Mouse (Mus musculus): ENCODE data around the gene Unc45a.

The Unc45a gene

DNA sequence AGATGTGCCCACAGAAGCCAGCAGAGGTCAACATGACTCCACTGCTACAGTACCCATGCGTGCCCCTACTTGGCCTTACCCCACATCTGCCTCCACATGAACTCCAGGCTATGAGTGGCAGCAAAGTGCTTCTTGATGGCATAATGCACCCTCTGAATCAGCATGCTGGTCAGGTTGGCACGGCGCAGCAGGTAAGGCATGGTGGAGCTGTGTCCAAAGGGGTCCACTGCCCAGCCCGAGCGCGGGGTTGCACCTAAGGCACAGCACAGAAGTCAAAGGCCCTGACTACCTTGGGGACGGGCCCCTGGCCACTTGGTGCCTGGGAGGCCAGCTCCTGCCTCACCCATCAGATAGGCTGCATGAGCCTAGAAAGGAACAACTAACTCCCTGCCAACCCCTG lies 26.4 kb upstream of the Unc45a start:
- DNase-seq (ENCODE audit: low spot score), result no peak

DNA sequence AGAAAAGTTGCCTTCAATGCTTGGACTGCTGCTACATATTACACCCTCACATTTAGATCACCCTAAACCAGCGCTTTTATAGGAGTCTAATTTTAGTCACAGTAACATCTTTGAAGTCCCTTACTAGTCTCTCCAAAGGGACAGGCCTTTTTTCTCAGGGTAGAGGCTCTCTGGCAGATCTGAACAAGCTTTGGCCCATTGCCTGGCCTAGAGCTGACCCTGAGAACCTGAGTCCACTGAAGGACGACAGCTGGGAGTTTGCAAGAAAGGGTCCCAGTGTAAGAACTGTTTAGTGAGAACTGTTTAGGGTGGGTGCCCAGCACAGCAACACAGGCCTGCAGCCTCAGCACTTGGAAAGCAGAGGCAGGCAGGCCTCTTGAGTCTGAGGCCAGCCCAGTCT lies 25.0 kb upstream of the Unc45a start:
- no peak for DNase-seq (ENCODE audit: low spot score)

DNA sequence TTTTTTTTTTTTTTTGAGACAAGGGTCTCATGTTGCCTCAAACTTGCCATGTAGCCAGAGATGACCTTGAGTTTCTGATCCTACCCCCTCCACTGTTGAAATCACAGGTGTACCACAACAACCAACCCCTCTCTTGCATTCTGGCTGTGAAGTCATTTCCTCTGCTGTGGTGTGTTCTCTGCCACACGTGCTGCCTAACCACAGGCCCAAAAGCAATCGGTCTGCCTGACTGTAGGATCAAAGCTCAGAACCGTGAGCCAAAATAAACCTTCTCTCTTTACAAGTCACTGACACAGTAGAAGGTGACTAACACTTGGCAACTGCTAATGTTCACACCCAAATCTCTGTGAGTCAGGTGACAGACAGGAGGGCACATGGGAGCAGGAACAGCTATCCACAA lies 19.6 kb upstream of the Unc45a start:
- DNase-seq (ENCODE audit: low spot score), result no peak

DNA sequence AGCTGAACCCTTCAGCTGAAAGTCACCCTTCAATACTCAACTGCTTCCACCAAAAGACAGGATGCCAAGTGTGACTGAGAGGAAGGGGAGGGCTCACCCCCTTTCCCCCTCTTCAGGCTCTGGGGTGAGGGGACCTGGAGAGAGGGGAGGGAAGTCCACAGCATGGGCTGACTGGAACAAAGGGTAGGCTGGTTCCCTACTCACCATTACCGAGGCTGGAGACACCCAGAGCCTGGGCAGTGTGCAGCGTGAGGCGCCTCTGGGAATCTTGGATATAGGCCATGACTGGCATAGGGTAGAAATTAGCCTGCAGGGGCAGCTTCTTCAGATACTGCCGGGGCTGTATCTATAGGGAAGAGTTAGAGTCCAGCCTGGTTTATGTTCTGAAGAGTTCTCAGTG lies 17.2 kb upstream of the Unc45a start:
- DNase-seq (ENCODE audit: low spot score), result no peak

DNA sequence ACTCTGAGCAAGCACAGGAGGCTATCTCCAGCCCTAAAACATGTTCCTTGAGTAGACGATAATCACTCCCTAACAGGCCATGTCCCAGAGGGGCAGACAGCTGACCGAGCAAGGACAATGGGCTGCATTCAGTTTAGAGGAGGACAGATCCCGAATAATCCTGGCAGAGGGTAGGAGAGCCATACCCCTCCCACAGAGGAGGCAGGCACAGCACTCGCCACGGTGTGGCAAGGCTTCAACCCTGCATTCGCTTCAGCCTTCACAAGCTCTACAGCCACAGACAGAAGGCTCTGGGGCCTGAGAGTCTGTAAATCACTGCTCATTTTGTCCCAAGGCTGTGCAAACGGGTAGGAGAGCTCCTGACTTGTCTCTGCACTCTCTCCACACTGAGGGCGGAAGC lies 16.4 kb upstream of the Unc45a start:
- no peak for DNase-seq (ENCODE audit: low spot score)

DNA sequence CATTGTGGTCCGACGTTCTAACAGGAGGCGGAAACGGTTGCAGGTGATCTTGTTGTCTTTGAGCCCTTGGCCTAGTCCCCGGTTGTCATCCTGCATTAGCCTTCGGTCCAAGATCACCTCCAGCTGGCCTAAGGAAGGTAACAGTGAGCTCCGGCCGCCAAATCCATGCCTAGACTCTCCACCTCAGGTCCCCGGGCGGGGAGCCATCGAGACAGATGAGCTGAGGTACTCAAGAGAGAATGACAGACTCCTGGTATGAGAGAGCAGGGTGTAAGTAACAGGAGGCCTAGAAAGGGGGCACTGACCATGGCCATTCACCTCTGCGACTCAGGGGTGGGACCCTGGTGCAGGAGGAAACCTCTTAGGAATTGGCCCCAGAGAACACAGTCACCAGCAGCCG lies 15.5 kb upstream of the Unc45a start:
- DNase-seq (ENCODE audit: low spot score), result no peak

DNA sequence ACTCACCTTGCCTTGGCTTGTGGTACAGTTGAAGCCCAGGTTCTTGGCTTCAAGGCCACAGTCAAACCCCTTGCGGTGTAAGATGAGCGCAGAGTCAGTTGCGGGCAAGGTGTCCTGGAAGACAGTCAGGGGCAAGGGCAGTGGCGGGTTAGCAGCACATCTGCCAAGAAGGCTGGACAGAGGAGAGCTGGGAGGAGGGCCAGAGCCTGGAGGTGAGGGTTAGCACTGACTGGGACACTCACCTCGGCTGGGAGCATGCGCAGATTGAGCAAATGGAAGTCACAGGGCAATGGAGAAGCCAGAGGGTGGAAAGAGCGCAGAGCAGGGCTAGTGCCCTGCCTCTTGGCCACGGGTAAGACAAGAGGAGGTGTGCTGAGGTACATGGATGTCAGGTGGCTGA lies 12.1 kb upstream of the Unc45a start:
- no peak for DNase-seq (ENCODE audit: low spot score)

DNA sequence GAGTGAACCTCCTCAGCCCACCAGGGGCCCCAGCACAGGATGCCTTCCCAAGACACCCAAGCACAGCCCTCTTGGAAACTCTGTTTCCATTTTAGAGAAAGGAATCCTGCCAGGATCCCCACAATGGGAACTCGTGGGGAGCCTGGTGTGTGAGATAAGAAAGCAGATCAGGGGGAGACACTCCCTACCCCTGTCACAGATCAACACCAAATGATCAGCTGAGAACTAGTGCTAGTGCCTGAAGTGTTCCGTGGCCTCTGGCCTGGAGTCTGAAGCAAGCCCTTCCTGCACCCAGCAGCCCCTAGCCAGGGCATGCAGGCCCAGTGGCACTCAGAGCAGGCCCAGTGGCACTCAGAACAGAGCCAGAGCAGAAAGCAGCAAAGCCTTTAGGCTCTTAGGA lies 10.0 kb upstream of the Unc45a start:
- no peak for DNase-seq (ENCODE audit: low spot score)

DNA sequence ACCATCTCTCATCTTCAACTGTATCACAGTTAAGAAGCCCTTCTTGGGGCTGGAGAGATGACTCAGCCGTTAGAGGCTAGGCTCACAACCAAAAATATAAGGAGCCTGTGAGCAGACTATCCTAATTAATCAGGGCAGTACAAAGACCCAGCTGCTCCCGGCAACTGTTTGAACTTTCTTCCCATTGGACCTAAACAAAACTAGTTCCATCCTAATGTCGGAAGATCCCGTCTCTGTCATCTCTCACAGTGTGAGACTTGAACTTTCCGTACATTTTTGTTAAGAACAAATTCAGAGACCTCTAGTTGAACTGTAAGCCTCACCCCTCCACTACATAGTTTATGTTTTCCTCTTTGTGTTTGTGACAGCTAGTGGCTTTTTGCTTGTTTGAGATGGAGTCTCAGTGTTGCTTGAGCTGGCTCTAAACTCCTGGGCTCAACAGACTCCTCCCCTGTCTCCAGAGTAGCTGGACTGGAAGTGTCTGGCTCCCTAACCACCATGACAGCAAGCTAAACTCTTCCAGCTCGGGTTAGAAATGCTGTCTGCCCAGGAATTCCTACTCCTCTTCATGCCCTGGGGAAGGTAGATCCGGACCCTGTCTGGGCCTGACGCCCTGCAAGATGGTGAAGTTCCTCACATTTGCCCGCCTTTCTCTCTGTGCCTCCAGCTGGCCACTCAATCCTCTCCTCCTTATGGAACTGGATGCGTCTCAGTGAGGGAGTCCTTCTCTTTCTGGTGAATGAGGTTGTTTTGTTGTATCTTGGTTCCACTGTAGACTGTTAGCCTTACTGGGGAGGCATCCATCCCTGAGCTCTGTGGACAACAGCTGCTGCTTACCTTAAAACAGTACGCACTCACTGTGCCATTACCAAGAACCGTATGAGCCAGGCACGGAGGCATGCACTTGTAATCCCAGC lies 7.1 kb upstream of the Unc45a start:
- DNase-seq (ENCODE audit: low spot score), result no peak

DNA sequence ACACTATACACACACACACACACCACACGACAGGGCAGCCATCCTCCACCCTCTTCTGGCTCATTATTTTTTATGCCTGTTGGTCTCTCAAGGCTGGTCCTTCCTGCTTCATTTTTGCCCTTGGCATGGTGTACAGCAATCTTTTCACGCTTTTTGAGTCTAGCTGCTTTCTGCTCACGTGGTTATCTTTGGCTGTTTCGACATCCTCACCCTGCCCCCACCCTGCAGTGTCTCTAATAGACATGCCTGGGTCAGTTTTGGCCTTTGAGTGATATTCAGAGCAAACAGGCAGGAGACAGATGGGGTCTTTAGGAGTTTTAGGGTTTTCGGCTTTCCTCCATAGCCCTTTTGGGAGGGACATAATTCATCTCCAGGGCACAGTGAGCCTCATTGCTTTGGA lies 6.0 kb upstream of the Unc45a start:
- no peak for DNase-seq (ENCODE audit: low spot score)

DNA sequence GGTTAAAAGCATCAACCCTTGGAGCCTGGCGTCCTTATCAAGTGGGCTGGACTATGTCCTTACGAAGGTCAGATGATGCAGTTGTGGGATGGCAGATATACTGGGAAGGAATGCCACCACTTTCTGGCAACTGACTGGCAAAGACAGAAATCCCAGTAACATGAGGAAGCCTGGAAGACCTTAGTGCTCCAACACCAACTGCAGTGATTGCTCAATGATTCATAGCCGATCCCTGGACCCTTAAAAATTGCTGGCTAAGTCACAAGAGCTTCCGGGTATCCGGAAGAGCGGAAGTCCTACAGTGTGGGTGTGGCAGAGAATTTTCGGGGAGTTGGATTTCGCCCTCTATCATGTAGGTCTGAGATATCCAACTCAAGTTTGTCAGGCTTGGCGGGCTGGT lies 5.4 kb upstream of the Unc45a start:
- no peak for DNase-seq (ENCODE audit: low spot score)

DNA sequence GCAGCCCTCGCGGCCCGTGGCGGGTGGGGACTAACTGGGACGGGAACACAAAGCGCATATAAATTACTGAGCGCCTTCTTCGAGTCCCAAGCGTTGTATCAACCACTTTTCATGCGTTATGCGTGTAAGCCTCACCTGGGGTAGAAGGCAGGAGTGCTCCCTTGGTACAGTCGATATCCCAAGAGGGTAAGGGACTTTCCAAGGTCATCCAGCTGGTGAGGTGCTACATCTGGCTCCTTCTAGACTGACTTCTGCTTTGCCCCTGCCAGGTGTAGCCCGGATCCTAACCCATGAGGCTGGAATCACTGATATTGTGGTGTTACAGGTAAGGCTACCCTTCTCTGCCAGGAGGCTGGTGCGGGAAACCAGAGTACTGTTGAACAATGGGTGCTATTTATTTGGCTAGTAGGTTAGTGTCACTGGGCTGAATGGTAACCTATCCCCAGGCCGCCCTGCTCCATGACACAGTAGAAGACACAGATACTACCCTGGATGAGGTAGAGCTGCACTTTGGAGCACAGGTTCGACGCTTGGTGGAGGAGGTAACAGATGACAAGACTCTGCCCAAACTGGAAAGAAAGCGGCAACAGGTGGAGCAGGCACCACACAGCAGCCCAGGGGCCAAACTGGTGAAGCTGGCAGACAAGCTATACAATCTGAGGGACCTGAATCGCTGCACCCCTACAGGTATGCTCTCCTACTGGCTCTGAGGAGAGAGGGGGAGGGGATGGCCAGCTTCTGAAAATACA lies 2.6 kb upstream of the Unc45a start:
- no peak for DNase-seq (ENCODE audit: low spot score)

DNA sequence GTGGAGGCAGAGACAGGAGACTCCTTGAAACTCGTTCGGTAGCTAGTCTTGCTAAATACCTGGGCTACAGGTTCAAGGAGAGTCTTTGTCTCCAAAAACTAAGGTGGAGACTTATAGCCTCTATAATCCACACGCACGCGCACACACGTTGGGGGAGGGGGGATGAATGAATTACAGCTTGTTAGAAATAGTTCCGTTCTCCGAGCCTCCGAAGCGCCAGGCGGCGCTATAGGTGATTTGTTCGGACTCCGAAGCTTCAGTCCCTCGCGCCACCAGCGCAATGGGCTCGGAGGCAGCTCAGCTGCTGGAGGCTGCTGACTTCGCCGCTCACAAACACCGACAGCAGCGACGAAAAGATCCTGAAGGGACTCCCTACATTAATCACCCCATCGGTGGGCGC lies 2.1 kb upstream of the Unc45a start, which contains the start of gene Hddc3:
Hddc3 (plus strand) TSS at position 247 of the 400 bp plus-strand sequence.
- peak; percentile 83 for DNase-seq (ENCODE audit: low spot score)

DNA sequence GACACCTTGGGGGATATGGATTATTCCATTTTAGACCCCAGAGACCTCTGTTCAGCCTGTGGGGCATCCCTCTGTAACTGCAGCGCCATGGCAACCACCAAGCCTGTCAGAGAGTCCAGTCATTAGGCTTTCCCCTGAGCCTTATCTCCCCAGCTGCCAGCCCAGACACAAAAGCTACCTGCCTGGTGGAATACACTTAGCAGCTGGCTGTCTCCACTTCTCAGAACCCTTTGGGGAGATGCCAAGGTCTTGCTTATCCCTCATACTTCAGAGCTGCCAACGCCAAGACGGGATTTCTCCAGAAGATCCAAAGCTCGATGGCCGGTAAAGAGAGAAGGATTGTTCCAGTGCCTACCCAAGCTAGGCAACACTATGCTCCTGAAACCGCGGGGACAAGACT lies 988 bp upstream of the Unc45a start:
- DNase-seq (ENCODE audit: low spot score), result no peak

DNA sequence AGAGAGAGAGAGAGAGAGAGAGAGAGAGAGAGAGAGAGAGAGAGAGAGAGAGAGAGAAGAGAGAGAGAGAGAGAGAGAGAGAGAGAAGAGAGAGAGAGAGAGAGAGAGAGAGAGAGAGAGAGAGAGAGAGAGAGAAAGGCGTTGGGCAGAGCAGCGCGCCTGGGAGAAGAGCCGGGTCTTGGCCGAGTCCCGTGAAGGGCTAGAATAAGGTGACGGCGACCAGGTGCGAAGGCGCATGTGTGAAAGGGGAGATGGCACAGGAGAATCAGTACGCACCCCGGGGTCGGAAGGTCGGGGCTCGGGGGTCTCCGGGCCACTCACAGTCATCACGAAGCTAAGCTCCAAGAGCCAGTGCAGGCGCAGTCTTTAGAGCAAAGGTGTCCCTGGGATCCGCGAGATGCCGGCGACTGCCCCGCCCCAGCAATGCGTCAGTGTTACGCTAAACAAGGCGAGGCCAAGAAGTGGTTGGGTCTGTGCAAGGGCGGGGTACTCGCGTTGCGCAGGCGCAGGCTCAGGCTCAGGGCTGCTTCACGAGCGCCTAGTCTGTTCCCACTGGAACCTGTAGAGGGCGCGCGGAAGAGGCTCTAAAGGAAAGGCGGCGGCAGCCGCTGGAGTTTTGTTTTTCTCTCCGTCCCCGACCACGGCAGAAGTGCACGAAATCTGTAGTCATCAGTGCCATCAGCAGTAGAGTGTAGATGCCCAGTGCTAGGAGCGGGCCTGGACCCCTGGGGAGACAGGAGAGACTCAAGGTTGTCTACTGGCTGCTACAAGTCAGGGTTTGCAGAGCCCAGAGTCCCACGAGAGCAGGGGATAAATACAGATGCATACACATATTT lies 794 bp downstream of the Unc45a start:
- DNase-seq (ENCODE audit: low spot score), result peak; percentile 97

DNA sequence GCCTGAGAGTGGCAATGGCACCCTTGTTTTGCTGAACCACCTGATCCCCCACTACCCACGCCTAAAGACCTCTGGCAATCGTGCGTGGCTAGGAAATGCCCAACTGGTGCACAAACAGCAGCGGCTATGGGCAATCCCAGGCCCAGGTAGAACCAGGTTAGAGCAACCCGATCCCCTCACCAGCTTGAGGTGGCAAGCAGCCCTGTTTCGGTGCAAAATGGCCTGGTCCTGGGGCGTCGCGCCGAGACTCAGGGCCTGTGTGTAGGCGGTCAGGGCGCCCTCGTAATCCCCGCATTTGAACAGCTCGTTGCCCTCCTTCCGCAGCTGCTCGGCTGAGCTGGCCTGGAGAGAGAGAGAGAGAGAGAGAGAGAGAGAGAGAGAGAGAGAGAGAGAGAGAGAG lies 1.4 kb downstream of the Unc45a start:
- DNase-seq (ENCODE audit: low spot score), result no peak

DNA sequence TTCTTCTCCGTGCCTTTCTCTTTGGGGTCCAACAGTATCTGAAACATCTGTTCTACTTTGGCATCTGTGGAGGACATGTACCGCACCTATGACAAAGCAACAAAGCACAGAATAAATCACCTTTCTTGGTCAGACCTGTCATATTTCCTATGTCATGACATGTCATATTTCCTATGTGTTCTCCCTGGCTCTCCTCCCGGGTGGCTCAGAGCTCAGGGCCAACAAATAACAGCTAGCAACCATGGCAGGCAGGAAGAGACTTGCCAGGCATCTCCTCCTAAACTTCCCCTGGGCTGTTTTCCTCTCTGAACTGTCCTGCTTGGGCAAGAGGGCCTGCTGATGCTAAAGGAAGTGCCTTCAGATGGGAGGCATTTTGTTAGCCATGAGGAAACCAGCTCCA lies 3.9 kb downstream of the Unc45a start:
- DNase-seq (ENCODE audit: low spot score), result no peak

DNA sequence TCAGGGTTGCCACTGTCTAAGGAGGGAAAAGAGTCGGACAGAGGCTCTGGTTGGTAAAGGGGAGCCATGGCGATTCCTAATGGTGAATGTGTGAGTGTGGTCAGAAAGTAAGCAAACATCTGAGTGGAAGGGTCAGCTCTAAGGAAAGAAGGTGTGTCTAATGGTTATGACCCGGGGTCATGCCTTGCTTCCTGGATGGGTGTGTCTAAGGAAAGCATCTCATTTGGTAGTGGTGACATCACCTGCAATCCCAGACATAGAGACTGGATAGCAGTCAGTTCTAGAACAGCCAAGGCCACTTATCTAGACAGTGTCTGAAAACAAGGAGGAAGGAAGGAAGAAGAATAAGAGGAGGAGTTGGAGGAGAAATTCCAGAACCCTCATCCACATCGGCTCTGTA lies 6.0 kb downstream of the Unc45a start:
- DNase-seq (ENCODE audit: low spot score), result no peak

DNA sequence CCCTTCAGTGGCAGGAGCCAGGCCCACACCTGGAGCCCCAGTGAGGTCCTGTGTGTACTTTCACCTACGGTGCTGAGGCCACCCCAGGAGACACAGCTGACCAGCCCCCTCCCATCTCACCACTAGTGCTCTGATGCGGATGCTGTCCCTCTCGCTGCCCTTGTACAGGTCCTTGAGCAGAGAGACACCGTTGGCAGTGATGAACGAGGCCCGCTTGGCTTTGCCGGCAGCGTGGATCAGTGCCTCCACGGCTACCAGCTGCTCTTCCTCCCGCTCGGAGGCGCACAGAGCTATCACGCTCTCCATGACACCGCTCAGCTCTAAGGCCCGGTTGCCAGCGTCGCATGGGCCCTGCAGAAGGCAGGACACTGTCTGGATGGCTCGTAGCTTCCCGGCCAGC lies 9.4 kb downstream of the Unc45a start:
- DNase-seq (ENCODE audit: low spot score), result no peak

DNA sequence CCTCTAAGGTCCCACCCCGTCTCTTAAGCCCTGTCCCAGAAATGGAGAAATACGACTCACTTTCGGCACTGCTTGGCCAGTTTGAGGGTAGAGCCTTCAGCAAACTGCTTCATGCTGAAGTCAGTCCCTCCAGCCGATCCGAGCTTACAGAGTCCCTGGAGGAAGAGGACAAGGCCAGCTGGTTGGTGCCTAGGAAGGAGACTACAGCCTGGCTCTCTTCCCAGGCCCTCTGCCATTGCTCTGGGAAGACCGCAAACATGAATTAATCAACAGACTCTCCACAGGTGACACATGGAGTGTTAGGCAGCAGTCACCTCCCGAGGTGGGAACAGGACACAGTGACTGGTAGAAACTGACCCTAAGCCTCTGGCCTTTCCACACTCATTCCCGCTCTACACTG lies 10.5 kb downstream of the Unc45a start:
- no peak for DNase-seq (ENCODE audit: low spot score)

DNA sequence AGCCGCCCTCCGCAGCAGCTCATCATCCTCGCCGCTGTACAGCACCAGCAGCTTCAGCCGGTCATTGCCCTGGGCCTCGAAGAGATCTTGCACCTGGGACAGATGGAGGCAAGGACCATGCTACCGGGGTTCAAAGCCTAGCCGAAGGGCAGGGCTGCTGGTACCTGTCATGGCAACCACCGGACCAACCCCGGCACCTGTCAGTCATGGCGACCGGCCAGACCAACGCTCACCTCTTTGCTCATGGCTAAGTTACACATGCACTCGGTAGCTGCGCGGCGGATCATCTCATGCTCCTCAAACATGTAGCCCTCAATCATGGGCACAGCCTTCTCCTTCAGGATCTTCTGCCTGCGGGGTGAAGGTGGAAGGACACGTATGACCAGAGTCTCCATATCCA lies 14.7 kb downstream of the Unc45a start:
- no peak for DNase-seq (ENCODE audit: low spot score)

DNA sequence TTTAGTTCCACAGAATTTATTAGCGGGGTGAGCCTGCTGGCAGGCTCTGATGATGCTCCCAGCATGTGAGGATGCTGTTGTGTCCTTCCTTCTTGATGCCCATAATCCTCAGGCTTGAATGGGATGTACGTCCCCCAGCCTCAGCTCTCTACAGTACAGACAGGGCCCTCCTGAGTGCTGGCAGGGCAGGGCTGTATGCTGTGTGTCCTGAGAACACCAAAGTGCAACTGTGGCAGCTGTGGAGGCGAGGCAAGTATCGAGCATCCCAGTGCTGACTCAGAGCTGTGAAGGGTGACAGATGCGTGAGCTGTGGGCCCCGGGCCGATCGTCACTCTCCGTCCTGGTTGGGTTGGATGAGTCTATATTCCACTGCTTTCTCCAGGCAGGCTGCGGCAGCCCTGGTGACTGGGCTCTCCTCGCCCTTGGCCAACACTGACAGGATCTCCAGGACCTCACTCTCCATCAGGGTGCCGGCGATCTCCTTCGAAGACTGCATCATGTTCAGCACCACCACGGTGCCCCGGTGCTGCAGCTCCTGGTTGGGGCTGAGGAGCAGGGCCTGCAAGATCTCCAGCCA lies 15.4 kb downstream of the Unc45a start:
- no peak for DNase-seq (ENCODE audit: low spot score)

Data from spleen, adult 12 weeks (tissue).